Mouse (Mus musculus) cortical plate, adult 2 months (tissue): ENCODE data around the gene Psrc1. TPM values are rescaled to one million over a fixed set of nuclear protein-coding genes. Genes with fewer than 3 reads are reported as not detected.

Source experiments
- H3K27ac ChIP-seq: fragments of 200-500 bp; 2 replicates; pipeline ENCODE4 v1.5.1; 2012; ENCODE audit warnings: low read length, control low read depth, inconsistent platforms; ENCODE audit not compliant: insufficient read depth
- H3K4me1 ChIP-seq: fragments of 200-500 bp; 2 replicates; pipeline ENCODE4 v1.6.1; 2011; ENCODE audit warnings: low read length; ENCODE audit not compliant: control insufficient read depth, insufficient read depth
- H3K4me3 ChIP-seq: fragments of 200-500 bp; 2 replicates; pipeline ENCODE4 v1.5.1; 2011; ENCODE audit warnings: mild to moderate bottlenecking, low read length, control low read depth; ENCODE audit not compliant: insufficient read depth
- CTCF ChIP-seq: fragments of 200-500 bp; IDR thresholded peaks from 2 replicates; pipeline ENCODE4 v1.5.1; 2011; ENCODE audit warnings: mild to moderate bottlenecking, control low read depth, low read length; ENCODE audit not compliant: insufficient read depth; ENCODE audit errors: extremely low read depth
- POLR2A ChIP-seq: fragments of 200-500 bp; IDR thresholded peaks from 2 replicates; pipeline ENCODE4 v1.6.1; 2011; ENCODE audit warnings: mild to moderate bottlenecking, low read length, control low read depth; ENCODE audit not compliant: insufficient read depth; ENCODE audit errors: extremely low read depth
- polyA plus RNA-seq: library from polyadenylated mRNA; depleted of rRNA; stranded (reverse); fragments of >200 nt; gene quantifications from 2 replicates; pipeline ENCODE4 v1.2.3, GENCODE M21; 2012

Psrc1 gene
- polyA plus RNA-seq, 1 experiment, result 29.9 TPM

DNA sequence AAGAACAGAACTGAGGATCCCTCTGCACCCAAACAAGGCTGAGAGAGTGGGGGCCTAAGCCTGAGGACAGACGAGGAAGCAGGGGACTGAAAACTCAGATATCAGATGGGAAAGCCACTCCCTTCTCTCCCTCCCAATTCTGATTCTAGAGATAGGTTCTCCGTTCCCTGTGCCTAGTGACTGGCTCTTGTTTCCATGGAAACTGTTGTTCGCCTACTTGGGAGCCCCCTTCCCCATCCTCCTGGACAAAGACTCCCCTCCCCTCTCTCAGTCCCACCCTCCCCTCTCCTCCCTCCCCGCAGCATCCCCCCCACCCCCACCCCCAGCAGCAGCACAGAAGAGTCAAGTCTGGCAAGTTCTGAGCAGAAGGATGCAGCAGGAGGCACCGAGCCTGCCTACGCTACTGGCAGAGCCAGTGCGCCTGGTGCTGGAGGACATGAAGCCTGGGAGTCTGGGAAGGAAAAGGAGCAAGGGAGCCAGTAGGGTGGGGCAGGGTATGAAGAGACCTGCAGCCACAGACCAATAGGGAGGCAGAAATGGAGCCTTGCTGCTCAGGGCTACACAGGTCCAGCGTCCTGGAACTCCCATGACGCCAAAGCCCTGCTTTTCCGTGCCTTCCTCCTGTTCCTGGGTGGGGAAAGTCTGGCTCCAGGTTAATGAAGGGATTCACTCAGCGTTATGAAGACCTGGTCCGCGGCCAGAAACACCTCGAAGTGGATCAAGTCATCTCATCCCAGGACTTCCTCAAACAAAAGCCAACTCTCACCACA, 22.1 kb downstream of the Psrc1 start:
- 0 out of 2 replicates have a peak overlapping the region, but pooled peaks have one; percentile 1 for H3K27ac ChIP-seq
- no peak overlapping the region for H3K4me3 ChIP-seq
- TF ChIP-seq POLR2A (no peak), CTCF (no peak)
- peaks cover 24% of the 10 kb centered on the region for H3K4me1 ChIP-seq

DNA sequence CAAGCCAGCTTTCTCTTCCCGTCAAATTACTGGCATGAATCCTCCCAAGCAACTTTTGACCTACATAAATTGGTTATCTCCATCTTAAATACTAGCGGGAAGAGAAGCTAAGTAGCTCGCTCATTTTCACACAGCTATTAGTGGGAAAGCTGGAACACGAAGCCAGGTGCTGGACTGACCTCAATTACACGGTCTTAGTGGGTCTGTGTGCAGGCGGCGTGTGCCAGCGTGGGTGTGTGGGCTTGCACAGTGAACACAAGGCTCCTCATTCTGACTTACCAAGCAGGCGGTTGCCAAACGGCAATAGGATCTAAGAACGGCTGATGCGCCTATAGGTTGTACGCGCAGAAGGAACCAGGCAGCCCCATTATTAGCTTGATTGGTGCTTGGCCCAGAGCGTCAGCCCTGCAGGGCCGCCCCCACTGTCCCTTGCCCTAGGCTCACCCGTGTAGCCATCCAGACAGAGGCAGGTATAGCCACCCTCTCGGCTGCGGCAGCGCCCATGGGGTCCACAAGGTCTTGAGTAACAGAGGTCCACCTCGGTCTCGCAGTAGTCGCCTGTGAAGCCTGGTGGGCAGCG, 22.8 kb downstream of the Psrc1 start:
- Histone ChIP-seq H3K27ac (peak overlapping the region; percentile 30; the same call in 1 of the 2 replicates), H3K4me1 (peaks cover 24% of the 10 kb centered on the region), H3K4me3 (no peak overlapping the region)
- no peak for TF ChIP-seq CTCF
- no peak for TF ChIP-seq POLR2A

DNA sequence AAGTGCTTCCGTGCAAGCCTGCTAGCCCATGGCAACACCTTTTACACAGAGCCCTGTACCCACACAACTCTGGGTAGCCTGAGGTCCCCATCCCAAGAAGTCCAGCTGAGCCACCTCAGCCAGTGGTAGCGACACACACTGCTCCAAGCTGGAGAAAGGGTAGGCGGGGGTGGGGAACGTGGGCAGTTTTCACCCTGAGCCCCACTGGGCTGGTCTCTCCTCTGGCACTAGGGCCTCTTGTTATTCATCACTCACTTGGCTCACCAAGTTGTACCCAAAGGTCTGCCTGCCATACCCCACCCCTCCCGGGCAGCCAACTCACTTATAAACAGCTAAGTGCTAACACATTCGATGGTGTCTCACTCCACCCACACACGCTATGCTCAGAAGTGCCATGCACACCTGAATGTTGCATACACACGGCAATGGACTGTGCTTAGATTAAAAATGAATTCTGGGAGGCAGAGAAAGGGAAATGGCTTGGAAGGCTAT, 24.9 kb downstream of the Psrc1 start:
- peaks cover 29% of the 10 kb centered on the region for H3K4me1 ChIP-seq
- H3K4me3 ChIP-seq, result no peak overlapping the region
- TF ChIP-seq CTCF (no peak), POLR2A (no peak)
- no peak overlapping the region for H3K27ac ChIP-seq

DNA sequence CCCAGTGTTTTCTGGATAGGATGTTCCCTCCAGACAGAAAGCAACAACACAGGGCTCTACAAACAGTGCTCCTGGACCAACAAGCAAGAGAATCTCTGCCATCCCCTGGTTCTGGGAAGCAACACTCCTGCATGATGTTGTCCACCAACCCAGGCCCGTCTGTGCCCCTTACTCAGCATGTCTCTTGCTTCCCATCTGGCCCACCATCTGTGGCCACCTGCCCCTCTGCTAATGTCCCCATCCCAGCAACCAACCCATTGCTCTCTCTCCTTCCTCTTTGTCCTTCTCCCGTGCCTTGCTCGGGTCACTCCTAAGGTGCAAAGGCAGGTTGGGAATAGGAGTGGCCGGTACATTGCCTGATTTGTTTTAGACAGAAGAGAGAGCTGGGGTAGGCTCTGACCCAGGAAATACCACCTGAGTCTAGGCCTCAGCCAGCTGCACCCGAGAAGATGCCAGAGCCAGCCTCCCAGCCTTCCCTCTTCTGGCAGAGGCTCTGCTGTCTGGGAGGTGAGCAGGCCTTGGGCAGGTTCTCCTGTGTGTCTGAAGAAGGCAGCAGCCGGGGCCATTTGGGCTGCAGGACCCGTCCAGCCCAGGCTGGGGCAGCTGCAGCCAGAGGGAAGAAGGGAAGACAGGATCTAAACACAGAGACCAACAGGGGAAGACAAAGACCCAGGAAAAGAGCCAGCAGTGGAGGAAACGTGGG, 26.2 kb downstream of the Psrc1 start:
- Histone ChIP-seq H3K4me3 (peak overlapping the region; percentile 36), H3K4me1 (peaks cover 31% of the 10 kb centered on the region), H3K27ac (0 out of 2 replicates have a peak overlapping the region, but pooled peaks have one; percentile 43)
- TF ChIP-seq POLR2A (no peak), CTCF (no peak)

DNA sequence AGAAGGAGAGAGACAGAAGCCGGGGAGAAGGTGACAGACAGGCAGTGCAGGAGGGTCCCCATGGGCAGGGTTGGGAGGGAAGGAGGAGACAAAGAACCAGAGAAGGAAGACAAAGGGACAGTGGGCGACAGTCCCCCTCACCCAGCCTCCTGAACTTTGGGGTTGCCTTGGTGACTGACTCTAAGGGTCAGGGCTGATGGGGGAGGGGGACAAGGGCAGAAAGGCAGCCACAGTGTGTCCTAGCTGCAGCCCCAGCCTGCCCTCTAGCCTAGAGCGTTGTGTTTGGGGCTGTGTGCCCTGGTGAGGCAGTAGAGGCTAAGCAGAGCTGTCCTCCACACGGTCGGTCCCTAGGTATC, 26.7 kb downstream of the Psrc1 start:
- Histone ChIP-seq H3K4me3 (peak overlapping the region; percentile 36), H3K27ac (0 out of 2 replicates have a peak overlapping the region, but pooled peaks have one; percentile 43), H3K4me1 (peaks cover 31% of the 10 kb centered on the region)
- TF ChIP-seq CTCF (no peak), POLR2A (no peak)

DNA sequence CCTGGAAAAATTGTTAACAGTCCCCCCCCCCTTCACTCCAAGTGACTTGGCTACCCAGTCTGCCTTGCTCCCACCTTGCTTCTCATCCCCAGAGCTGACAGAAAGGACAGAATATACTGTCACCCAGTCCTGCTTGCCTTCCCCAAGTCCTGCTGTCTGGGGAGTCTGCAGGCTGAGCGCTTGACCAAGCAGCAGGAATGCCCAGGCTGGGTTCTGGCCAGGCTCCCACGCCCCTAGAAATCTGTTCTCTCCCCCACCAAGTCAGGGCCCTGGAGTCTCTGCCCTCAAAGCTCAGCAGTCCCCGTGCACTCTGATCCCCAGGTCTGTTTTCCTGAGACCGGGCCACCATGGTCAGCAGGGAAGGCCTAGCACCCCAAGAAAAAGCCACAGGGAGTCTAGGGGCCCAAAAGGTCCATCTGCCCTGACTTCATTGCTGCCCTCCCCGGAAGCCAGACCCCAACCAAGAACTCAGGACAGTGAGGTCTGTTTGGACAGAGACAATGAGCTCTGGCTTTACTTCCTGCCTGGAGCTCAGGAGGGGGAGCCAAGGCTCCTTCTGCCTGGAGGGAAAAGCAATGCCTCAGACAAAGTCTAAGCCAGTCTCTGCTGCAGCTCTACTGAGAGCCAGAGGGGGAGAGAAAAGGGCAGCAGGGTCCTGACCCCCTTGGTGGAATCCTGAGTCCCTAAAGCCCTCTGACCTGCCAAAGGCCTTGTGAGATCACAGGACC, 27.6 kb downstream of the Psrc1 start:
- peaks cover 29% of the 10 kb centered on the region for H3K4me1 ChIP-seq
- H3K4me3 ChIP-seq, result peak overlapping the region; percentile 36
- peak overlapping the region; percentile 53; the same call in 1 of the 2 replicates for H3K27ac ChIP-seq
- no peak for TF ChIP-seq CTCF
- no peak for TF ChIP-seq POLR2A

DNA sequence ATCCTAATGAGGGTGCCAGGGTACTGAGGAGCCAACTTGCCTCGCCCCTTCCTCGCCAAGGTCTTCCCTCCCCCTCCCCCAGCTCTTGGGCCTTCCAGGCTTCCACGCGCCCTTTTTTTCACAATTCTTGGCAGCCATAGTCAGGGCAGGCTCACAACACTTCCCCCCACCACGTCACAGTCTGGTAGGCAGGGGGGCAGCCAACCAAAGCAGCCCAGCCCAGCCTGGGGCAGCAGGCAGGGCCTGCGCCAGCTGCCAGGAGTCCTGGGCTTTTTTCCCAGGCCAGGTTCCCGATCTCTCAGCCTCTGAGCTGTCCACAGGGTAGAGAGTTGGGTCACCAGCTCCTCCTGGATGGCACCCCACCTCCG, 28.1 kb downstream of the Psrc1 start:
- Histone ChIP-seq H3K4me1 (peaks cover 28% of the 10 kb centered on the region), H3K27ac (0 out of 2 replicates have a peak overlapping the region, but pooled peaks have one; percentile 13), H3K4me3 (peak overlapping the region; percentile 36)
- TF ChIP-seq POLR2A (no peak), CTCF (no peak)

DNA sequence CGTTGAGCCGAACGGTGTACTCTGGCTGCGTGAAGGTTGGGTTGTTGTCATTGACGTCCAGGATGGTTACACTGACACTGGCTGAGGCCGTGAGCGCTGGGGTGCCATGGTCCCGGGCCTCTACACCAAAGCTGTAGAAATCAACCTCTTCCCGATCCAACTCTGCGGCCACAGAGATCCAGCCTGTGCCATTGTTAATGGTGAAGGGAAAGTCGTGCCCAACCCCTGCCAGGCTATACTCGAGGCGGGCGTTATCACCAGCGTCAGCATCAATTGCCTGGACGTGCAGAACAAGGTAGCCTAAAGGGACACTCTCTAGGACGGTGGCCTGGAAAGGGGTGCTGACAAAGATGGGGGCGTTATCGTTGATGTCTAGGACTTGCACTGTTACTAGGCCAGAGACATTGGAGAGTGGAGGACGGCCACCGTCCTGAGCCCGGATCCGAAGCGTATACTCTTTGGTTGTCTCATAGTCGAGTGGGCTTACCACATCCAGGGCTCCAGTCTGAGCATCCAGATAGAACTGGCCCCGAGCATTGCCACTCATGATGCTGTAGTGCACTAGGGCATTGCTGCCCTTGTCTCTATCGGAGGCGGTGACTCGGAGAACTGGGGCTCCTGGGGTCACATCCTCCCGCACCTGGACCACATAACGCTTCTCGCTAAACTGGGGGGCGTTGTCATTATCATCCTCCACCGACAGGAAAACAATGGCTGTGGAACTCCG, 30.2 kb downstream of the Psrc1 start:
- Histone ChIP-seq H3K4me1 (peaks cover 21% of the 10 kb centered on the region), H3K27ac (no peak overlapping the region), H3K4me3 (no peak overlapping the region)
- TF ChIP-seq CTCF, result no peak
- no peak for TF ChIP-seq POLR2A

DNA sequence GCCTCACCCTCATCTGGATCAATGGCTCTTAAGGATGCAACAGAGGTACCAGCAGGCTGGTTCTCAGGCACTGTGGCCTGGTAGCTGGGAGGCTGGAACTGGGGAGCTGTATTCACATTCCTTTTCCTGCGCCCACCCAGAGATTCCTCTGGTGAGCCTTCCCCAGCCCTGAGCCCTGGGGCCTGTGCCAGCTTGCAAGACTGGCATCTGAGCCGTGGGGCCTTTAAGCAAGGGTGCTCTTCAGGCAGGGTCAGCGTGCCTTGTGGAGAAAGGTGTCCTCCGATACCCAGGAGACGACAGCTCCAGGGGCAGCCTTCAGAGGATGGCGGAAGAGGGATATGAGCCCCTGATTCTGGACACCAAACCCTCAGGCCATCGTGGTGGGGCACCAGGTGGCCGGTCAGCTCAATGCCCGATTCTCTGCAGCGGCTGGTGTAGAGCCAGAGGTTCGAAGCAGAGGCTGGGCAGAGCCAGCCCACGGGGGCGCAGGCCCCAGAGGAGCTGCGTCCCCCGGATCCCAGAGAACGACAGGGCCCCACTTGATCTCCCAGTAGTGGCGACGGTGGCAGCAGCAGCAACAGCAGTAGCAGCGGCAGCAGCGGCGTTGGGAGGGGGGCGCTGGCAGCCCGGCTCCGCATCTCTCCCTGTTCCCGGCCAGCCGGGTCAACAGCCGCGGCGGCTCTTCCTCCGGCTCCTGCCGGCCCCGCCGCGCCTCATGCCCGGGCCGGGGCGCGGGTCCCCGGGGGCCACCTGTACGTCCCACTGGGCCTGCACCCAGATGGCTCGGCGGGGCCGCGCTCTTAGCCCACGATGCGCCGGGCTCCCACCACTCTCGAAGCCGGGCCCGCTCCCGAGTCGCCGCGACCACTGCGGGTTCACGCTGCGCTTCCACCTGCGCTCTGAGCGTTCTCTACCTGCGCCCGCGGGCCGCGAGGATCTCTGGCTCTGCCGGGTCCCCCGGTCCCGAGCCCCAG, 31.5 kb downstream of the Psrc1 start, which contains the start of gene Celsr2:
Gene Celsr2, minus strand, starts transcription at position 696 of the 974 bp plus-strand sequence.
- Histone ChIP-seq H3K4me1 (peaks cover 13% of the 10 kb centered on the region), H3K27ac (peak within 1 kb of the TSS; percentile 84; the same call in 1 of the 2 replicates), H3K4me3 (peak within 1 kb of the TSS; percentile 65)
- no peak for TF ChIP-seq CTCF
- no peak for TF ChIP-seq POLR2A
